Mouse (Mus musculus) NIH3T3 (cell line): ENCODE data around the gene Pi4kb.
"Not testable (repeated sequence)": the region's sequence is repeated elsewhere in the genome, so short reads cannot be mapped to it uniquely, and the experiment has no call there.

ENCODE experiments used
- DNase-seq: peaks from one replicate; pipeline ENCODE4 v3.0.0-alpha.2; 2012; ENCODE audit warnings: low read depth

Pi4kb gene

GRCm38 (mm10) chr3:94974528-94975422 is at the start of gene Pi4kb:
Pi4kb (plus strand) TSS chr3:94974731.
- DNase-seq = peak; percentile 97

- not testable (repeated sequence) for DNase-seq
Measured at GRCm38 (mm10) chr3:94926301-94926736, 48.2 kb upstream of the Pi4kb start.

- not testable (repeated sequence) for DNase-seq
Measured at GRCm38 (mm10) chr3:94928979-94929378, 45.6 kb upstream of the Pi4kb start.

- peak; percentile 66 for DNase-seq
Measured at GRCm38 (mm10) chr3:94930386-94931266, 43.9 kb upstream of the Pi4kb start.

- not testable (repeated sequence) for DNase-seq
Measured at GRCm38 (mm10) chr3:94931427-94932082, 43.0 kb upstream of the Pi4kb start.

- not testable (repeated sequence) for DNase-seq
Measured at GRCm38 (mm10) chr3:94932279-94932678, 42.3 kb upstream of the Pi4kb start.

- DNase-seq = peak; percentile 78
Measured at GRCm38 (mm10) chr3:94932809-94933564, 41.5 kb upstream of the Pi4kb start, which contains the start of gene Selenbp1. Selenbp1 (plus strand) TSS chr3:94933056.

- not testable (repeated sequence) for DNase-seq
Measured at GRCm38 (mm10) chr3:94933604-94934003, 40.9 kb upstream of the Pi4kb start.

- not testable (repeated sequence) for DNase-seq
Measured at GRCm38 (mm10) chr3:94934564-94934963, 40.0 kb upstream of the Pi4kb start.

GRCm38 (mm10) chr3:94935332-94935731 is 39.2 kb upstream of the Pi4kb start:
- peak; percentile 48 for DNase-seq

GRCm38 (mm10) chr3:94936147-94936546 is 38.4 kb upstream of the Pi4kb start:
- not testable (repeated sequence) for DNase-seq

GRCm38 (mm10) chr3:94937194-94937593 is 37.3 kb upstream of the Pi4kb start:
- DNase-seq = not testable (repeated sequence)

- not testable (repeated sequence) for DNase-seq
Measured at GRCm38 (mm10) chr3:94940033-94940432, 34.5 kb upstream of the Pi4kb start.

- not testable (repeated sequence) for DNase-seq
Measured at GRCm38 (mm10) chr3:94942211-94942967, 32.1 kb upstream of the Pi4kb start.

- not testable (repeated sequence) for DNase-seq
Measured at GRCm38 (mm10) chr3:94943706-94944105, 30.8 kb upstream of the Pi4kb start.

- peak; percentile 52 for DNase-seq
Measured at GRCm38 (mm10) chr3:94948066-94948614, 26.4 kb upstream of the Pi4kb start.

- DNase-seq = no peak
Measured at GRCm38 (mm10) chr3:94949645-94950044, 24.9 kb upstream of the Pi4kb start.

GRCm38 (mm10) chr3:94952806-94953205 is 21.7 kb upstream of the Pi4kb start:
- no peak for DNase-seq

GRCm38 (mm10) chr3:94953384-94953763 is 21.2 kb upstream of the Pi4kb start:
- no peak for DNase-seq
